Mouse (Mus musculus): ENCODE measurements around the gene Zc3h14. TPM values are rescaled to one million over a fixed set of nuclear protein-coding genes. Genes with fewer than 3 reads are reported as not detected.

The Zc3h14 gene
- polyA plus RNA-seq, 1 experiment = 119 TPM

DNA sequence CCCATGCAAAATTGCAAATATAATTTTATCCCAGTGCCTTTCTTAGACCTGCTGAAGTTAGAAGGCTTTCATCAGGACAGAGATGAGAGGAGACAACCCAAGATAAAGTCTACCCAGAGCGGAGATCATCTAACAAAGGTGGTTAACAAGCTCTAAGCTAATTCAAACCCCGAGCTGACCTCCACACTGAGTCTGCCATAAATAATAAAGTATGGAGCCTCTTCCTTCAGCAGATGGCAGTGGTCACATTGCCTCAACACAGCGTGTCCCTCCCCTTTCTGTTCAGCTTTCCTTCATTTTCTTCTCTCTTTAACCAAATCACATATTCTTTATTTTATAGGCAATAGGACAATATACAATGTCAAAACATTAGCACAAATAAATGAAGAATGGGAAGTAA, 25.7 kb upstream of the Zc3h14 start:
- Histone ChIP-seq H3K4me3 (ENCODE audit: insufficient read depth, low read length) (no peak overlapping the region), H3K4me1 (ENCODE audit: control insufficient read depth, insufficient read depth, low read length) (no peaks in the 10 kb centered on the region; the same call in 1 of the 2 replicates), H3K27ac (ENCODE audit: insufficient read depth, low read length) (no peak overlapping the region)
- TF ChIP-seq POLR2A (IDR thresholded peaks at IDR 0.05; ENCODE audit: extremely low read depth, insufficient read depth, low read length) = no peak
- no peak for TF ChIP-seq CTCF (IDR thresholded peaks at IDR 0.05; ENCODE audit: extremely low read depth, insufficient read depth, low read length)

DNA sequence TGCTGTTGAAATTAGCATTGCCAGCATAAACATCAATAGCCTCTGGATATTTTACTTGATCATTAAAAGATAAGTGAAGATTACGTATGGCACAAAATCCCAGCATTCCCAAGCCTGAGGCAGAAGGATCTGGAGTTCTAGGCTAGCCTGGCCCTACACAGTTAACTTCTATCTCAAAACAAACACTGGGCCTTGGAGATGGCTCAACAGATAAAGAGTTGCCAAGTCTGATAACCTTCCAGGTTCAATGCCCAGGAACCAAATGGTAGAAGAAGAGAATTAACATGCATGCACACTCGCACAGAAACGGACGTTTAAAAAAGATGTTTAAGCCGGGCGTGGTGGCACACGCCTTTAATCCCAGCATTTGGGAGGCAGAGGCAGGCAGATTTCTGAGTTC, 22.5 kb upstream of the Zc3h14 start:
- no peak overlapping the region for H3K4me3 ChIP-seq (ENCODE audit: insufficient read depth, low read length)
- no peak for TF ChIP-seq CTCF (IDR thresholded peaks at IDR 0.05; ENCODE audit: extremely low read depth, insufficient read depth, low read length)
- no peak for TF ChIP-seq POLR2A (IDR thresholded peaks at IDR 0.05; ENCODE audit: extremely low read depth, insufficient read depth, low read length)
- no peak overlapping the region for H3K27ac ChIP-seq (ENCODE audit: insufficient read depth, low read length)
- H3K4me1 ChIP-seq (ENCODE audit: control insufficient read depth, insufficient read depth, low read length) = no peaks in the 10 kb centered on the region; the same call in 1 of the 2 replicates

DNA sequence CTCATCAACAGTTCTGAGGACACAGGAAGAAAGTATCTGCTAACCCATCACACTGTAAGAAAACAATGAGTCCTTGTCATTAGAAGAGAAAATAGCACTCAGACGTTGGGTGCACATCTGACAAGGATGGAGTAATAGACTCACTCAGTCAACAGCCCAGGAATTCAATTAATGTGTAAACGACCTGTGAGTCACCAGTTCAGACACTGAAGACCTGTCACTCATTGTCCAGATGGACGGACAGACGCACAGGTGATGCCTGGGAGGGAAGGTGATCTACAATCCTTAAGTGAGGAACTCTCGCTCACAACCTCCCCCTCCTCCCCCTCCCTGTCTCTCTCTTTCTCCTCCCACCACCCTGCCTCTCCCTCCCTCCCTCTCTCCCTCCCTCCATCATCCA, 21.8 kb upstream of the Zc3h14 start:
- Histone ChIP-seq H3K27ac (ENCODE audit: insufficient read depth, low read length) (no peak overlapping the region), H3K4me3 (ENCODE audit: insufficient read depth, low read length) (no peak overlapping the region), H3K4me1 (ENCODE audit: control insufficient read depth, insufficient read depth, low read length) (no peaks in the 10 kb centered on the region; the same call in 1 of the 2 replicates)
- TF ChIP-seq CTCF (IDR thresholded peaks at IDR 0.05; ENCODE audit: extremely low read depth, insufficient read depth, low read length) (no peak), POLR2A (IDR thresholded peaks at IDR 0.05; ENCODE audit: extremely low read depth, insufficient read depth, low read length) (no peak)

DNA sequence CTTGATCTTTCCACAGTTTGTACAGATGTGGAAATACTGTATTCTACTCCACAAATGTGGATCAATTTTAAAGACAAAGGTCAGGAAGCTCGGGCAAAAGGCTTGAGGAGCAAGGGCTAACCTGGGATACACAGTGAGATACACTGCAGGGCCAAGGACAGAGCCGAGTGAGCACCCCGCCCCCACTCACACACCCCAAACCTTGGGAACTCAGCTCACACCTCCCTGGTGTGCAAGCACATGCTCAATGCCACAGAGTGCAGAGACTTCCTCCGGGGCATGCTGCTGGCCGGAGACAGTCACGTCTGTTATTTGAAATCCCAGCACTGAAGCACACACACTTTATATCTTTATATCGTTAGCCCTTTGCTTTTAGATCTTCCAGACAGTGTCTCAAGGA, 20.7 kb upstream of the Zc3h14 start:
- no peak overlapping the region for H3K27ac ChIP-seq (ENCODE audit: insufficient read depth, low read length)
- no peak overlapping the region for H3K4me3 ChIP-seq (ENCODE audit: insufficient read depth, low read length)
- TF ChIP-seq CTCF (IDR thresholded peaks at IDR 0.05; ENCODE audit: extremely low read depth, insufficient read depth, low read length) = no peak
- no peak for TF ChIP-seq POLR2A (IDR thresholded peaks at IDR 0.05; ENCODE audit: extremely low read depth, insufficient read depth, low read length)
- no peaks in the 10 kb centered on the region; the same call in 1 of the 2 replicates for H3K4me1 ChIP-seq (ENCODE audit: control insufficient read depth, insufficient read depth, low read length)

DNA sequence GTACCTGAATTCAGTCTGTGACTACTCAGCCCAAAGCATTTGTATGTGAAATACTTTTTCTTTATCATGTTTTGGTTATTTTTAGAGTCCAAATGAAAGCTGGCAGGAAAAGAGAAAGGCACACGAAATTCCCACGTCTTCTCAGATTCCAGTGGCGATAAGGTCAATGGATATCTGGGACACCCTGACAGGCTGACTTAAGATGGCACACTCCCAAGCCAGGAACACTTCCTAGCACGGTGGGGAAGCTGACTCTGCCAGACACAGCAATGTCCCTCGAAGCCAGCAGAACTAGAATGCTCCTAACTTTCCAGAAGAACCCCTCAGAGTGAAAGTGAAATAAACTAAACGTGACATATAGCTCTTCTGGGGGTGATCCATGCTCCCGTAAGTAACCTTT, 19.6 kb upstream of the Zc3h14 start:
- Histone ChIP-seq H3K27ac (ENCODE audit: insufficient read depth, low read length) (no peak overlapping the region), H3K4me1 (ENCODE audit: control insufficient read depth, insufficient read depth, low read length) (no peaks in the 10 kb centered on the region), H3K4me3 (ENCODE audit: insufficient read depth, low read length) (no peak overlapping the region)
- TF ChIP-seq CTCF (IDR thresholded peaks at IDR 0.05; ENCODE audit: extremely low read depth, insufficient read depth, low read length) = no peak

DNA sequence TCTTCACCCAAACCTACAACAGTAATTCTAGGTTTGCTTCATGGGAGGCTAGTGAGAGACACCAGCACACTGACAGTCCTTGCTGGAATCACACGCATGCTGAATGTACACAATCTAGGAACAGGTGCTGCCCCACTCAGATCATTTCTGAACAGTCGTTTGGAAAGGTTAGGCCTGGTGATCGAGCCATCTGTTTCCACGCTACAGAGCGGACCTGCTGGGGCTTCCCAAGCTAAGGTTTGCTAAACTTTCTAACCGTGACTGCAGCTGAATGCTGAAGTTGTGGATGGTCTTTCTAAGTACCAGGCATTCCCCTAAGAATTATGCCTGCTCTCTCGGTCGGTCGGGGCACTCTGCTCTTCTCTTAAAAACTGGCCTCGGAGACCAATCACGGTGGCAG, 16.1 kb upstream of the Zc3h14 start:
- no peak for TF ChIP-seq CTCF (IDR thresholded peaks at IDR 0.05; ENCODE audit: extremely low read depth, insufficient read depth, low read length)
- TF ChIP-seq POLR2A (IDR thresholded peaks at IDR 0.05; ENCODE audit: extremely low read depth, insufficient read depth, low read length) = no peak
- peaks cover 3% of the 10 kb centered on the region for H3K4me1 ChIP-seq (ENCODE audit: control insufficient read depth, insufficient read depth, low read length)
- no peak overlapping the region for H3K4me3 ChIP-seq (ENCODE audit: insufficient read depth, low read length)
- H3K27ac ChIP-seq (ENCODE audit: insufficient read depth, low read length) = no peak overlapping the region

DNA sequence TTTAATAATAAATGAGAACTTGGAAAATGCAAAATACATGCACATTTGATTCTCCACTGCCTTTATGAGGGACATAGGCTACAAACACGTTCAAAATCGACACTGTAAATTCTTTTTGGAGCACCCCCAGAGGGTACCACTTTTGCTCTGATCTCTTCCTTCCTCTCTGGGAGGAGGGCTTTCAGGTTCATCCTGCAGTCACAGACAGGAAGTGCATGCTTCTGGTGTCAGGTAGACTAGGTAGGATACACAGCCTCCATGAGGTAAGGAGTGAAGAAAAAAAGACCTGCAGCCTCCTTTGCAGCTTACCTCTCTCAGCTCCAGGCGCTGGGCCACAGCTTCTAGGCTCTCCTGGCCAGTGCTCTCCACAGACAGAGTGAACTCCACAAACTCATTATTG, 13.6 kb upstream of the Zc3h14 start:
- Histone ChIP-seq H3K27ac (ENCODE audit: insufficient read depth, low read length) (no peak overlapping the region), H3K4me3 (ENCODE audit: insufficient read depth, low read length) (peak overlapping the region; percentile 83; the same call in 1 of the 2 replicates), H3K4me1 (ENCODE audit: control insufficient read depth, insufficient read depth, low read length) (peaks cover 3% of the 10 kb centered on the region)
- no peak for TF ChIP-seq POLR2A (IDR thresholded peaks at IDR 0.05; ENCODE audit: extremely low read depth, insufficient read depth, low read length)
- no peak for TF ChIP-seq CTCF (IDR thresholded peaks at IDR 0.05; ENCODE audit: extremely low read depth, insufficient read depth, low read length)

DNA sequence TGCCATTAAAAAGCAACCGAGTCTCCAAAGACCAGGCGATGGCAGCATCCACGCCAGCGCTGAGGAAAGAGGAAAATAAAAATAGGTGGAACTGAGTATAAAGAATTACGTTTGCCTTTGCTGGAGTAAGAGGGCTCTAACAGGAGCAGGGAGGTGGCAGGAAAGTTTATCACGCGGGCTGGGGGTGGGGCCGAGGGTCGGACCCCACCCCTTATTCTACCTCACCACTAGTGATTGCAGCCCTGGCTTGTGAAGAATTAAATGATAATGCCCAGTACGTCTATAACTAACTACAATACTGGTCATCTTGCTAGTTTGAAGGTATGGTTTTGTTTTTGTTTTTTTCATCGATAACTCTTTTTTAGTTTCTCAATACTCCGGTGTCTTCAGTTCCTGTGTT, 13.0 kb upstream of the Zc3h14 start:
- no peak overlapping the region for H3K27ac ChIP-seq (ENCODE audit: insufficient read depth, low read length)
- H3K4me1 ChIP-seq (ENCODE audit: control insufficient read depth, insufficient read depth, low read length) = peaks cover 3% of the 10 kb centered on the region
- H3K4me3 ChIP-seq (ENCODE audit: insufficient read depth, low read length) = peak overlapping the region; percentile 83
- TF ChIP-seq POLR2A (IDR thresholded peaks at IDR 0.05; ENCODE audit: extremely low read depth, insufficient read depth, low read length) (no peak), CTCF (IDR thresholded peaks at IDR 0.05; ENCODE audit: extremely low read depth, insufficient read depth, low read length) (no peak)

DNA sequence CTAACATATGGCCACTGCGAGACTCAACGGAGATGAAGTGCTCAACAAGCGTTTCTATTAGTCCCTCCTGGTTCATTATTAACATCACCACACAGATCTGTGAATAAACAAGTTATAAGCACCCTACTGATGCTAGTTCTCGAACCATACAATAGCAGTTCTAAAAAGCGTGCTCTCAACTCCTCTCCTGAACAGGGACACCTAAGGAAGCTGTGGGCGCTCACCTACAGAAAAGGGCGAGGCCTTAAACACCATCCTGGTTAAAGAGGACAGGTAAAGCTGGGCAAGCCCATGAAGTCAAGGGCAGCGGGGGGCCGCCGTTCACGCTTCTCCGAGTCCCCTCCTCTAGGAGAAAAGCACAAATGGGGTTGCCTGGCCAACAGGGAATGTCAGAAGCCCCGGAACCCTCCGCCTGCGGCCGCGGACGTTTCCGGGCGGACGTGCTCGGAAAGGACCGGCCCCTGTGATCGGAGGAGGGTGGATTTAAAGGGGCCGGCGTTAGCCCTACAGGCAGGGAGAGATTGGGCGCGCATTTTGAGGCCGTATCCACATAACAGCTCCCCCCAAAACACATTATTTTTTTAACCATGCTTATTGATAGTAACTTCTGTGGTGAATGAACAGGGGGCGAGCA, 12.4 kb upstream of the Zc3h14 start:
- Histone ChIP-seq H3K4me1 (ENCODE audit: control insufficient read depth, insufficient read depth, low read length) (peaks cover 3% of the 10 kb centered on the region), H3K27ac (ENCODE audit: insufficient read depth, low read length) (no peak overlapping the region), H3K4me3 (ENCODE audit: insufficient read depth, low read length) (peak overlapping the region; percentile 83)
- TF ChIP-seq CTCF (IDR thresholded peaks at IDR 0.05; ENCODE audit: extremely low read depth, insufficient read depth, low read length) = no peak
- 0 out of 2 replicates have a peak, but pooled peaks have one; percentile 17 for TF ChIP-seq POLR2A (IDR thresholded peaks at IDR 0.05; ENCODE audit: extremely low read depth, insufficient read depth, low read length)

Measured in cortical plate, adult 2 months (tissue).